Mouse (Mus musculus): ENCODE measurements at regions not wholly inside any gene's neighbourhood (a gene's known extent, or its start where the extent isn't known, plus 50 kb on each side); places are given as distances from the start of the nearest gene placed in this dataset.

- Histone ChIP-seq H3K27ac (no peak overlapping the region), H3K4me3 (ENCODE audit: inconsistent target) (no peak overlapping the region), H3K79me2 (ENCODE audit: inconsistent target) (no peaks in the 10 kb centered on the region), H3K36me3 (ENCODE audit: inconsistent target) (no peaks in the 10 kb centered on the region)
- 98% methylated on average over 4 of the region's 4 CpGs for WGBS (ENCODE audit: missing documents)
Observed at GRCm38 (mm10) chr4:56319134-56319533, 420.7 kb upstream of the Gm26657 start.

DNA sequence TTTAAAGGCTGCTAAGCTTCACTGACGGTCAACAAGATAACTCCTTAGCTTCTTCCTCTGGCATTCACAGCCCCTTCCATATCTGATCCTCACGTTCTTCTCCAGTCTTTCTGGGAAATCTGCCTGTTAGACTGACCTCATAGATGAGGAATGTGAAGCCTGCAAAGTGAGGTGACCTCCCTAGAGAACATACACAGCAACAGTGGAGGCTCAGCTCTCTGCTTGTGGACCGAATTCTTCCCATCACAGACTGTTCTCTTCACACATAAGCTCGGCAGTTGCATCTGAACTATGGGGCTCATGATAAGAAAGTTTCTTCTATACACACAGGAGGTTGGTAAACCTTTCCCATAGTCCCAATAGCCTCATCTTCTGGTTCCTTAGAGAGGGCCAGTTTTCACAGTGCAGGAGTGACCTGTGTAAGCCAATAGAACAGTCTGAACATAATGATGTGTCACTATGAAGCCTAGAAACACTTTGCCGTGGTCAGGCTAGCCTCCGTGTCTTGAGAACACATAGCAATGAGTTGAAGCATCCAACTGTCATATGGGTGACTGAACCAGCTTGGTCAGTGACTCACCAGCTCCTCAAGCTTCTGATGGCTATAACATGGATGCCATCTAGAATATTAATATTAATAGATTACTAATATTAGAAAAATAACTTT lies 434.1 kb upstream of the Gm26657 start:
- no peak overlapping the region for H3K27ac ChIP-seq
- no peak overlapping the region for H3K4me3 ChIP-seq (ENCODE audit: inconsistent target)
- 94% methylated on average over 6 of the region's 6 CpGs for WGBS (ENCODE audit: missing documents)
- H3K79me2 ChIP-seq (ENCODE audit: inconsistent target), result no peaks in the 10 kb centered on the region
- no peaks in the 10 kb centered on the region for H3K36me3 ChIP-seq (ENCODE audit: inconsistent target)

GRCm38 (mm10) chr4:56304275-56304674 lies 435.6 kb upstream of the Gm26657 start:
- Histone ChIP-seq H3K36me3 (ENCODE audit: inconsistent target) (no peaks in the 10 kb centered on the region), H3K27ac (no peak overlapping the region), H3K4me3 (ENCODE audit: inconsistent target) (no peak overlapping the region), H3K79me2 (ENCODE audit: inconsistent target) (no peaks in the 10 kb centered on the region)
- 8% methylated on average over 2 of the region's 2 CpGs for WGBS (ENCODE audit: missing documents)

DNA sequence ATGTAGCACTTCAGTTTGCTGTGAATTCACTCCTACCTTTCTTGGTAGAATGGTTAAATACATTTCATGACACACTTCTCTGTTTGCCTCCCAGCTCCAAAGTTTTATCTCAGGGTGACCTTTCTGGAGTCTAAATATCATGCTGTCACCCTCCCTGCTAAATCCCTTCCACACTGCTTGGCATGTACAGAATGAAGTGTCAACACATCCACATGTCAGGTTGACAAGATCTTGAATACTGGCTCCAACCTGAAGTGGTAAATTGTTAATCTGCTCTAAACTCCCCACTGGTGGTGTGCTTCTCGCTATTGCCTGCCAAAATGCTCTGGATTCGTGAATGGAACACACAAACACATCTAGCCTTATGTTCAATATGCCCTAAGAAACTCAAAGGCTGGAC lies 451.9 kb upstream of the Gm26657 start:
- 87% methylated on average over 2 of the region's 2 CpGs for WGBS (ENCODE audit: missing documents)
- no peak overlapping the region for H3K27ac ChIP-seq
- no peaks in the 10 kb centered on the region for H3K36me3 ChIP-seq (ENCODE audit: inconsistent target)
- H3K79me2 ChIP-seq (ENCODE audit: inconsistent target), result no peaks in the 10 kb centered on the region
- no peak overlapping the region for H3K4me3 ChIP-seq (ENCODE audit: inconsistent target)

DNA sequence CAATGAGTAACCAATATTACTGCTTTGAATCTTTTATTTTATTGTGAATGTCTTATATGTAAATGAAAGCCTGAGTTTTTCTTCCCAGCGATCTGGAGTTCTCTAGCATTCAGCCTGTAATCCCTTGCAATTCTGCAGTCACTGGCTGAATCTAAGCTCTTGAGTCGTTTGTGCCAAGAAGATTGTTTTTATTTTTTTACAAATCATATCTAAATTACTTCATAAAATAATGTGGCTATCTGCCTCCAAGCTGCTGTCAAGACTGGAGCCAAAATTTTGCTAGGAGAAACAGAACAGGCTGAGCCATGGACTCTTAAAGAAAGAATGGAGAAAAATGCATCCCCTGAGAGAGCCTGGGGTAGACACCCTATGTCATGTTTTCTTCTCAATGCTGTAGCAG lies 455.4 kb upstream of the Gm26657 start:
- WGBS (ENCODE audit: missing documents), result 74% methylated on average over 2 of the region's 2 CpGs
- no peak overlapping the region for H3K4me3 ChIP-seq (ENCODE audit: inconsistent target)
- H3K27ac ChIP-seq, result no peak overlapping the region
- no peaks in the 10 kb centered on the region for H3K36me3 ChIP-seq (ENCODE audit: inconsistent target)
- H3K79me2 ChIP-seq (ENCODE audit: inconsistent target), result no peaks in the 10 kb centered on the region

DNA sequence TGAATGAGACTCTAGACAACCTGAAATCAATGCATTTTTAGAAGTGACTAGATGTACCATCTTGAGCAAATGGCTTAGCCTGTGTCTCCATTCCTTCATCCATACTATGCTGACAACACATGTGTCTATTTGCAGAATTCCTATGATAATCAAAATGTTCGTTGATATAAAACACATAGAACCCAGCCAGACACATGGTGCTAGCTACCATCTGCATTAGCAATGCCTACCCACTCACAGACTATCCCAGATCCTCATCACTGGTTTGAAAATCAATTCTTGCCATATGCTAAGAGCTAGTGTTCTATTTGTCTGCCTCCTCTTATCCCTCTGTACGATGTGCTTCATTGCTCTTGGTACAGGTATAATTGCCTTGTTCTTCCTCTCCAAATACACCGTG lies 464.0 kb upstream of the Gm26657 start:
- H3K4me3 ChIP-seq (ENCODE audit: inconsistent target), result no peak overlapping the region
- H3K36me3 ChIP-seq (ENCODE audit: inconsistent target), result no peaks in the 10 kb centered on the region
- H3K27ac ChIP-seq, result no peak overlapping the region
- H3K79me2 ChIP-seq (ENCODE audit: inconsistent target), result no peaks in the 10 kb centered on the region
- WGBS (ENCODE audit: missing documents), result 92% methylated on average over 3 of the region's 3 CpGs

- no peak overlapping the region for H3K4me3 ChIP-seq (ENCODE audit: inconsistent target)
- 89% methylated on average over 4 of the region's 4 CpGs for WGBS (ENCODE audit: missing documents)
- no peaks in the 10 kb centered on the region for H3K36me3 ChIP-seq (ENCODE audit: inconsistent target)
- no peaks in the 10 kb centered on the region for H3K79me2 ChIP-seq (ENCODE audit: inconsistent target)
- H3K27ac ChIP-seq, result no peak overlapping the region
Observed at GRCm38 (mm10) chr4:56271390-56271789, 468.5 kb upstream of the Gm26657 start.

DNA sequence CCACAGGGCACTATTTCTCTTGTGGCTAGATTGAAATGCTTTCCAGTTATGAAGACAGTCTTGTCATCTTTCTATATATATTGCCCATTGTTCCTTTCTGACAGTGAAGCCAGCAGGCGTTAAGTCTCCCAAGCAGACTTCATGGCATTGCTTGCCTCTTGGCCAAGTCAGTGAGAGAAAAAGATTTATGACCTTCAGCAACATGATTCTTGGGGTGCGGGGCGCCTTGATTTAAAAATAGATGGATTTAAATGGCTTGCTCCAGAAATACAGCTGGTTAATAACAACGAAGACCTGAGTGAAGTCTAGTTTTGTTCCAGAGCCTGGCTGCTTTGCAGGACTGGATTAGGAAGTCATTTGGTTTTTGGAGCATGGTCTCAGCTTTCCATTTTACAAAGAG lies 475.2 kb upstream of the Gm26657 start:
- no peak overlapping the region for H3K27ac ChIP-seq
- H3K36me3 ChIP-seq (ENCODE audit: inconsistent target), result no peaks in the 10 kb centered on the region
- H3K79me2 ChIP-seq (ENCODE audit: inconsistent target), result no peaks in the 10 kb centered on the region
- 74% methylated on average over 4 of the region's 4 CpGs for WGBS (ENCODE audit: missing documents)
- no peak overlapping the region for H3K4me3 ChIP-seq (ENCODE audit: inconsistent target)

GRCm38 (mm10) chr4:56263822-56264221 lies 476.0 kb upstream of the Gm26657 start:
- H3K27ac ChIP-seq, result no peak overlapping the region
- H3K79me2 ChIP-seq (ENCODE audit: inconsistent target), result no peaks in the 10 kb centered on the region
- no peak overlapping the region for H3K4me3 ChIP-seq (ENCODE audit: inconsistent target)
- H3K36me3 ChIP-seq (ENCODE audit: inconsistent target), result no peaks in the 10 kb centered on the region

- no peaks in the 10 kb centered on the region for H3K36me3 ChIP-seq (ENCODE audit: inconsistent target)
- no peaks in the 10 kb centered on the region for H3K79me2 ChIP-seq (ENCODE audit: inconsistent target)
- no peak overlapping the region for H3K4me3 ChIP-seq (ENCODE audit: inconsistent target)
- no peak overlapping the region for H3K27ac ChIP-seq
- 91% methylated on average over 1 of the region's 1 CpGs for WGBS (ENCODE audit: missing documents)
Observed at GRCm38 (mm10) chr4:56262589-56262988, 477.3 kb upstream of the Gm26657 start.

GRCm38 (mm10) chr4:56261992-56262391 lies 477.9 kb upstream of the Gm26657 start:
- WGBS (ENCODE audit: missing documents), result 34% methylated on average over 5 of the region's 5 CpGs
- no peak overlapping the region for H3K27ac ChIP-seq
- no peaks in the 10 kb centered on the region for H3K36me3 ChIP-seq (ENCODE audit: inconsistent target)
- no peak overlapping the region for H3K4me3 ChIP-seq (ENCODE audit: inconsistent target)
- no peaks in the 10 kb centered on the region for H3K79me2 ChIP-seq (ENCODE audit: inconsistent target)

DNA sequence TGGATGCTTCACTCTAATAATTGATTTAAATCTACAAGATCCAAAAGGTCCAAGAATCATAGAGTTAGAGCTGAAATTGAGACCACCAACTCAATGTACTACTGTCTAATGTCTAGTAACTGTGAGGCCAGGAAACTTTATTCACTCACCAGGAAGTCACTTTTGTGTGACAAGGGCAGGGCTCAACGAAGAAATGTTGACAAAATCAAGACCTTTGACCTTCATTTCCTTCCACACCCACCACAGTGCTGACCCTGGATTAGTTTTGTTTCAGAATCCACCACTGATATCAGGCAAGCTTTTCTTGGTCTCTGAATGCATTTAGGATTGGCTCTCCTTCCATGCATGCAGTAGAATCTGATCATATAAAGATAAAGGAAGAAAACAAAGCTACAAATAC lies 487.5 kb upstream of the Gm26657 start:
- Histone ChIP-seq H3K79me2 (ENCODE audit: inconsistent target) (no peaks in the 10 kb centered on the region), H3K36me3 (ENCODE audit: inconsistent target) (no peaks in the 10 kb centered on the region), H3K27ac (no peak overlapping the region), H3K4me3 (ENCODE audit: inconsistent target) (no peak overlapping the region)
- 0% methylated on average over 1 of the region's 1 CpGs for WGBS (ENCODE audit: missing documents)

GRCm38 (mm10) chr4:56251766-56252165 lies 488.1 kb upstream of the Gm26657 start:
- Histone ChIP-seq H3K27ac (no peak overlapping the region), H3K4me3 (ENCODE audit: inconsistent target) (no peak overlapping the region), H3K79me2 (ENCODE audit: inconsistent target) (no peaks in the 10 kb centered on the region), H3K36me3 (ENCODE audit: inconsistent target) (no peaks in the 10 kb centered on the region)
- 81% methylated on average over 2 of the region's 2 CpGs for WGBS (ENCODE audit: missing documents)

DNA sequence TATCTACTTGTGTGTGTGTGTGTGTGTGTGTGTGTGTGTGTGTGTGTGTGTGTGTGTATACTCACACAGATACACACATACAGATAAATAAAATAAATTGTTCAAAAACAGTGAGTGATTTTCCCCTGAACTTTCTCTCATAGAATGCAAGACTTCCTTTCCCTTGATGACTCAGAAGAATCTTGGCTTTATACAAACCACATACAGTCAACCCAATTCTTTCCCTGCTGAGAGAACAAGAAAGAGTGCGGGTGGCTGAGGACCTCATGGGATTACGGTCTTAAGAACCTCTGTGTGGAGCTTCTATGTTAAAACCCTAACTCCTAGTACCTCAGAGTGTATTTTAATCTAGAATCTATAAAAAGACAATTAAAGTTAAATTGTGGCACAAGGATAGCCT lies 489.3 kb upstream of the Gm26657 start:
- Histone ChIP-seq H3K36me3 (ENCODE audit: inconsistent target) (no peaks in the 10 kb centered on the region), H3K4me3 (ENCODE audit: inconsistent target) (no peak overlapping the region), H3K79me2 (ENCODE audit: inconsistent target) (no peaks in the 10 kb centered on the region), H3K27ac (no peak overlapping the region)
- WGBS (ENCODE audit: missing documents), result 94% methylated on average over 2 of the region's 2 CpGs

- WGBS (ENCODE audit: missing documents), result 69% methylated on average over 6 of the region's 6 CpGs
- Histone ChIP-seq H3K79me2 (ENCODE audit: inconsistent target) (no peaks in the 10 kb centered on the region), H3K4me3 (ENCODE audit: inconsistent target) (no peak overlapping the region), H3K36me3 (ENCODE audit: inconsistent target) (no peaks in the 10 kb centered on the region), H3K27ac (no peak overlapping the region)
Observed at GRCm38 (mm10) chr4:56243863-56244262, 496.0 kb upstream of the Gm26657 start.

Data from macrophage (primary cell).